Mouse (Mus musculus): ENCODE data around the gene 1700013H16Rik. TPM values are rescaled to one million over a fixed set of nuclear protein-coding genes. Genes with fewer than 3 reads are reported as not detected.
"Not testable (repeated sequence)": the region's sequence is repeated elsewhere in the genome, so short reads cannot be mapped to it uniquely, and the experiment has no call there.

Gene 1700013H16Rik
- polyA plus RNA-seq (2016; fragmentation: Nextera tagmentation; extraction: Ambion mirVana): not detected in 2 replicates

DNA sequence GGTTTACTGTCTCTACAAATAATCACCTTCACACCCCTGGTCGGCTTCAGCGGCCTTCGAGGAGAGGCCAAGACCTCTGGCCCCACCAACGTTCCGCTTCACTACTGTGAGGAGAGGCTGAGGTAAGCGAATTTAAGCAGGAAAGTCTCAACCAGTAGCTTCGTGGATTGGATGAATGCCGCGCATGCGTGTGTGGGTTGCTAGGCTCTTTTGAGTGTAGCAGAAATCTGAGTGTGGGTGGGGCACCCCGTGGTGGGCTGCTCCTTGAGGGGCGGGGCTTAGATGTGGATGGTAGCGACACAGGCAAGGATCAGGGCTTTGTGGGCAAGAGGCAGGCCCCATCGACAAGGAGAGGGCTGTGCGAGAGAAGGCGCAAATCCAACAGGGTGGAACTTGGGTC lies at the start of gene 1700013H16Rik:
1700013H16Rik (minus strand) TSS at position 96 of the 400 bp plus-strand sequence.
- 92% methylated on average over 16 of the region's 16 CpGs for WGBS
- no peak within 1 kb of the TSS for H3K27ac ChIP-seq

DNA sequence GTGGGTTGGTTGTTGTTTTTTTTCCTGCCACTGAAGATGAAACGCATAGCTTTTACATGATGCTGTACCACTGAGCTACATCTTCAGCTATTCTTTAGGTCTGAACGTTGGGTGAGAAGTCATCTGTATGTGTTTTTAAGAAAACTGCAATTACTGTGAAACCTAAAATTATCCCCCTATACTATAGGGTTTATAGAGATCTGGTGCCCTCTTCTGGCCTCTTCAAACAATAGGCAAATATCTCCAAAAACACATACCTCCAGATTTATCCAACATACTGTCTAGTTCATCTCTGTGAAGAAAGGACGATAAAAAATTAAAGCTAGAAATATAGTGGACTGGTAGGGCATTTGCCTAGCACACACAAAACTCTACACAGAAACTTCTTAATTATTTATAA lies 41.4 kb upstream of the 1700013H16Rik start:
- no peak overlapping the region for H3K4me2 ChIP-seq (replicated peaks)
- H3K9ac ChIP-seq: no peak overlapping the region
- H3K4me1 ChIP-seq: no peaks in the 10 kb centered on the region
- 48% methylated on average over 3 of the region's 3 CpGs for WGBS
- no peak overlapping the region for H3K4me3 ChIP-seq
- no peaks in the 10 kb centered on the region for H3K36me3 ChIP-seq
- H3K9me3 ChIP-seq: no peaks in the 10 kb centered on the region
- no peaks in the 10 kb centered on the region for H3K27me3 ChIP-seq
- H3K27ac ChIP-seq: no peak overlapping the region
- ATAC-seq (ENCODE audit: insufficient number of reproducible peaks, insufficient read depth, low FRiP score, low TSS enrichment): no peak

More for the DNA sequence above, at the start of gene 1700013H16Rik:
- H3K9me3 ChIP-seq: 0 out of 2 replicates have a peak, but pooled peaks cover 3% of the 10 kb centered on the region
- H3K36me3 ChIP-seq: no peaks in the 10 kb centered on the region
- no peak for ATAC-seq (ENCODE audit: insufficient number of reproducible peaks, insufficient read depth, low FRiP score, low TSS enrichment)
- H3K4me1 ChIP-seq: no peaks in the 10 kb centered on the region
- no peak within 1 kb of the TSS for H3K4me2 ChIP-seq (replicated peaks)
- no peak within 1 kb of the TSS for H3K9ac ChIP-seq
- H3K27me3 ChIP-seq: no peaks in the 10 kb centered on the region
- H3K4me3 ChIP-seq: no peak within 1 kb of the TSS

DNA sequence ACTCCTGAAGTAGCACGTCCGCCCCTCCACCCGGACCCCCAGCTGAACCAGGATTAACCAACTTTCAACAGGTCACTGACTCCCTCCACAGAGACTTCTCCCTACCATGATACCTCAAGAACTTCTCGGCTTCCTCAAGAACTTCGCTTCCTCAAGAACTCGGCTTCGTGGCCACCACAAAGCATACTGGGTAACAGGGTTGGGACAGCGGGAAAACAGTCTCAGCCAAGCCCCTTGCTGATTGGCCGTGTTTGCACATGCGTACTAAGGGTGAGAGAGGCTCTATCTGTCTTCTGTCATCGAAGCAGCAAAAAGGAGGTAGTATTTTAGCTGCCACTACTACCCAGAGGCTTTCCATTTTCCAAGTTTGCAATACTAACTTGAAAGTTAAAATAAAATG lies 39.9 kb upstream of the 1700013H16Rik start, which contains the start of gene Xlr:
Xlr (minus strand) TSS at position 188 of the 400 bp plus-strand sequence.
- not testable (repeated sequence) for H3K9me3 ChIP-seq; H3K27me3 ChIP-seq; H3K27ac ChIP-seq; H3K9ac ChIP-seq; H3K4me1 ChIP-seq; H3K4me3 ChIP-seq; H3K36me3 ChIP-seq; ATAC-seq (ENCODE audit: insufficient number of reproducible peaks, insufficient read depth, low FRiP score, low TSS enrichment); H3K4me2 ChIP-seq (replicated peaks)
- 79% methylated on average over 11 of the region's 11 CpGs for WGBS

DNA sequence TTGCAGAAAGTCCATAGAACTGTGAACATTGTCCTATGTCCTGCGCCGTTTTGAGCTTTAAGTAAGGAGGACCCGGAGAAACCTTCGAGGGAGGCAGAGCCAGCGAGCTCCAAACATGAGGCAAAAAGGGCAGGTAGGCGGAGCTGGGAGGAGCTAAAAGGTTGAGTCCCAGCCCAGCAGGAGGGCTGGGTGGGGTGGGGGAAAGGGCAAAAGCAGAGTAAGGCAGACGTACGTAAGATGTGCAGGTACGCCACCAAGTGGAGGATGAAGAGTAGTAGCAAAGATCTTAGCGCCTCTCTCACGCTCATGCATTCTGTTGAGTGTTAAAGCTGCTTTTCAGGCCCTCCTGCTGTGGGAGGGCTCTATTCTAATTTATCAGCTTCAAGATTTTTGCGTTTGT lies 18.6 kb upstream of the 1700013H16Rik start, which contains the start of gene Zfp36l3:
Zfp36l3 (minus strand) TSS at position 119 of the 400 bp plus-strand sequence.
- Histone ChIP-seq H3K9ac (no peak within 1 kb of the TSS), H3K27ac (no peak within 1 kb of the TSS), H3K27me3 (no peaks in the 10 kb centered on the region), H3K36me3 (no peaks in the 10 kb centered on the region), H3K9me3 (no peaks in the 10 kb centered on the region), H3K4me1 (no peaks in the 10 kb centered on the region), H3K4me3 (no peak within 1 kb of the TSS), H3K4me2 (replicated peaks) (no peak within 1 kb of the TSS)
- 88% methylated on average over 12 of the region's 12 CpGs for WGBS
- no peak for ATAC-seq (ENCODE audit: insufficient number of reproducible peaks, insufficient read depth, low FRiP score, low TSS enrichment)

DNA sequence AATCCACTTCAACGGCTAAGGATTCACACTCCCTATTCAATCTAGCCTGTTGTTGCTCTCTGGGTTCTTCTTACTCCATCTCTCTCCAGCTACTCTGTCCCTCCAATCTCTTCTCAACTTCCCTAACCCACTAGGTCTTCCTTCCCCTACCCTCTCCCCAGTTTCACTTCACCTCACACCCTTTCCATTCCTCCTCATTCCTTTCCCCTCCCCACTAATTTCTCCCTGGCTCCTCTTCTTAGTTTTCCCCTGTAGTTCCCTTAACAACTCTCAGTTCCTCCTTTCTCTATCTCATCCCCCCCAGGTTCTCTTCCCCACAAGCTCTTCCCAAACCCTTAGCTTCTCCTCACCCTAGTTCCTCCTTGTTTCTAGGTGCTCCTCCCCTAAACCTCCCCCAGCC lies 4.8 kb downstream of the 1700013H16Rik start:
- 83% methylated on average over 1 of the region's 1 CpGs for WGBS
- H3K9me3 ChIP-seq: 0 out of 2 replicates have a peak, but pooled peaks cover 3% of the 10 kb centered on the region
- no peaks in the 10 kb centered on the region for H3K27me3 ChIP-seq
- no peak overlapping the region for H3K27ac ChIP-seq
- no peaks in the 10 kb centered on the region for H3K4me1 ChIP-seq
- ATAC-seq (ENCODE audit: insufficient number of reproducible peaks, insufficient read depth, low FRiP score, low TSS enrichment): no peak
- H3K4me2 ChIP-seq (replicated peaks): no peak overlapping the region
- H3K4me3 ChIP-seq: no peak overlapping the region
- no peaks in the 10 kb centered on the region for H3K36me3 ChIP-seq
- no peak overlapping the region for H3K9ac ChIP-seq

DNA sequence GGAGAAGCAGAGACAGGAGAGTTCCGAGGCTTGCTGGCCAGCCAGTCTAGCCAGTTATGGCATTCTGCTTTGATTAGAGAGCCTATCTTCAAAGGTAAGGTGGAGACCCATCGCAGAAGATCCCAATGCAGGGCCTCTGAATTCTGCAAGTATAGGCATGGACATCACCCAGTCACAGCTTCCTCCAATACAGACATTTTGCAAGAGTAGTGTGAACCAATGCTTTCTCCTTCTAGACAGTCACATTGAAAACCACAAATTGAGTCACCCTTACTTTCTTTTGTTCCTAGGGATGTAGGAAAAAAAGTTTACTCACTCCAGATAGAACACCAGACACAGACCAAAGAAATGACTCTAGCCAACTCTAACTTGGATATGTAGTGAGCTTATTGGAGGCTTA lies 28.7 kb downstream of the 1700013H16Rik start:
- H3K4me3 ChIP-seq: no peak overlapping the region
- no peaks in the 10 kb centered on the region for H3K9me3 ChIP-seq
- 89% methylated on average over 2 of the region's 2 CpGs for WGBS
- no peaks in the 10 kb centered on the region for H3K36me3 ChIP-seq
- H3K27ac ChIP-seq: no peak overlapping the region
- no peak for ATAC-seq (ENCODE audit: insufficient number of reproducible peaks, insufficient read depth, low FRiP score, low TSS enrichment)
- no peaks in the 10 kb centered on the region for H3K27me3 ChIP-seq
- H3K9ac ChIP-seq: no peak overlapping the region
- no peaks in the 10 kb centered on the region for H3K4me1 ChIP-seq
- H3K4me2 ChIP-seq (replicated peaks): no peak overlapping the region

DNA sequence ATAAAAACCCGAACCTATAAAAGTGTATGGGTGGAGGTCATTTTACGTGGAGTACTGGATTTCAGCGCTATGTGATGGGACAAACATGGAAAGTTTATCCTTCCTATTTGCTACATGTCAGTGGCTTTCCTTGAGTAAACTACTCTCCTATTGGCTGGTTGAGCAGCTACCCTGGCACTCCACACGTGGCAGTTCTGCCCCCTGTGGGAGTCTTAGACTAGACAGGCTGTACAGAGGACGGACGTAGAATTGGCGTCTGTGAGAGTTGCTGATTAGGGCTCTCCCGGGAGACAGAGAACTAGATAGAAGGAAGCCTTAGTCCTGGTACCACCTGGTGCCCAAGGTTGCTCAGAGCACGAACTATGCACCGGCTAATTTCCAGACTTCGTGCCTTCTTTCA lies 33.0 kb downstream of the 1700013H16Rik start, which contains the start of gene 4930502E18Rik:
4930502E18Rik (plus strand) TSS at position 231 of the 400 bp plus-strand sequence.
- Histone ChIP-seq H3K4me2 (replicated peaks) (no peak within 1 kb of the TSS), H3K27me3 (no peaks in the 10 kb centered on the region), H3K4me1 (no peaks in the 10 kb centered on the region), H3K27ac (no peak within 1 kb of the TSS), H3K4me3 (no peak within 1 kb of the TSS), H3K9ac (no peak within 1 kb of the TSS), H3K36me3 (no peaks in the 10 kb centered on the region), H3K9me3 (no peaks in the 10 kb centered on the region)
- ATAC-seq (ENCODE audit: insufficient number of reproducible peaks, insufficient read depth, low FRiP score, low TSS enrichment): no peak
- 78% methylated on average over 11 of the region's 11 CpGs for WGBS

DNA sequence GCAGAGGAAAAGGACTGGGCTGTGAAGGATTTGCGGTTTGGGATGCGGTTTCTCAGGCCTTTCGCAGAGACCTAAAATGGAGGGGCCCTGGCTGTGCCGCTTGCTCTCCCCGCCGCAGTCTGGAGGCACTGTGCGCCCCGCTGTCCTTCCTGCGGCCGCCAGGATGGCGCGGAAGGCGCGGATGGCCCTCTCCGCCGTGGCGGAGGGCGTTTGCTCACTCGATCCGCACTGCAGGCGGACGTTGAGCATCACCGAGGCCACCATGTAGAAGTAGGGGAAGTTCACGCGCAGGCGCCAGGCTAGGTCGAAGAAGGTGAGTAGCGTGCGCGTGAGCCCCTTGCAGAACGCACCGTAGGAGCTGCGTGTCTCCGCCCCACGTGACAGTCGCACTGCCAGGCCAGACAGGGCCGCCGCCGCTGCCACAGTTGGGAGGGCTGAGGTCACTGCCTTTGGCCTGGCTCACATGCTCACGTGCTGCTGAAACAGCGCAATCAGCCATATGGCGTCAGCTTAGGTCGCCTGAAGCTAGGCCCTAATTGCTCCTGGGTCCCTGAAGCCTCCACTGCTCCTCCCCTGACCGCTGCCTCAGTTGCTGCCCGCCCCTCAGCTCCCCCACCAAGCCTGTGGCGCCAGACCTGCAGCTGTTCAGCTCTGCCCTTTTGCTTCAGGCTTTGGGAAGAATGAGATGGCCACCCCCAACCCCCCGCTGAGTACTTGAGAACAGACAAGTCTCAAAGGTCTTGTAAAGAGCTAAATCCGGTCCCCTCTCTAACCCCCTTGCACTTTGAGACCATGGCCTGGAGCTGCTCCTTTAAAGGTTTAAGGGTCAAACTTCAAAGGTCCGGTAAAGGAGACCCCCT lies 41.1 kb downstream of the 1700013H16Rik start:
- Histone ChIP-seq H3K9me3 (no peaks in the 10 kb centered on the region), H3K4me1 (no peaks in the 10 kb centered on the region), H3K27me3 (no peaks in the 10 kb centered on the region), H3K4me3 (peak overlapping the region; percentile 27), H3K4me2 (replicated peaks) (peak overlapping the region; percentile 50), H3K36me3 (no peaks in the 10 kb centered on the region), H3K27ac (no peak overlapping the region), H3K9ac (no peak overlapping the region)
- peak; percentile 76 for ATAC-seq (ENCODE audit: insufficient number of reproducible peaks, insufficient read depth, low FRiP score, low TSS enrichment)
- 24% methylated on average over 49 of the region's 49 CpGs for WGBS

DNA sequence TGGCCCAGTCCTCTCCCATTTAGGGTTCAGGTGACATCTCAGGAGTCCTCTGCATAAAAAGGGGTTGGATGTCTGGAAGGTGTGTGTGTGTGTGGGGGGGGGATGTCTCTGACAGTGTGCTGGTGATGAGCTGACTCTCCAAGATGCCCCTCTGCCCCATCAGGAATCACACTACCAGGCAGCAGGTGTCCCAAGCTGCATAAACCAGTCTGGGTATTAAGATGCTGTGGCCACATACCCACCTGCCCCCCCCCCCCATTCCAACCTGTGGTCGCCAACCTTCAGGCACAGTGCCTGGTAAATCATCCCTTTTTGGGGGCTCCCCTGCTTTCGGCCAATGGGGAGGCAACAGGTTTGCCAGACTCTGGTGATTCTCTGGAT lies 41.7 kb downstream of the 1700013H16Rik start:
- Histone ChIP-seq H3K36me3 (no peaks in the 10 kb centered on the region), H3K9ac (no peak overlapping the region), H3K4me3 (peak overlapping the region; percentile 27), H3K4me2 (replicated peaks) (peak overlapping the region; percentile 50), H3K4me1 (no peaks in the 10 kb centered on the region), H3K9me3 (no peaks in the 10 kb centered on the region), H3K27me3 (no peaks in the 10 kb centered on the region), H3K27ac (no peak overlapping the region)
- ATAC-seq (ENCODE audit: insufficient number of reproducible peaks, insufficient read depth, low FRiP score, low TSS enrichment): no peak
- 43% methylated on average over 2 of the region's 2 CpGs for WGBS

DNA sequence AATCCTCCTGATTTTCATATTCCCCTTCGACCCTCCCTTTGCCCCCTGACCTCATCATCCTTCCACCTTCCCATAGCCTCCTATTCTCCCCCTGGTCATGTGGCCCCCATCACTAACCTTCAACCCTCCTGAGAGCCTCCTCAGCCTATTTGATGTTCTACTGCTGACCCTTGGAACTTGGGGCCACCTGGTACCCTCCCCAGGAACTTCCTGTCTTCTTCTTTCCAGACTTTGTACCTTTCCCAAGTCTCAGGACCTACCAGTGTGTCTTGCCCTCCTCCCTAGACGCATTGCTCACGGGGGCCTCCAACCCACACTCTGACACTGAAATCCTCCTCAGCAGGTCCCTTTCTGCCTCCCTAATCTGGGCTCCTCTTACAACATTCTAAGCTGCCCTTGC lies 55.0 kb downstream of the 1700013H16Rik start:
- ATAC-seq (ENCODE audit: insufficient number of reproducible peaks, insufficient read depth, low FRiP score, low TSS enrichment): no peak
- H3K4me1 ChIP-seq: no peaks in the 10 kb centered on the region
- no peak overlapping the region for H3K4me2 ChIP-seq (replicated peaks)
- H3K4me3 ChIP-seq: no peak overlapping the region
- H3K27ac ChIP-seq: no peak overlapping the region
- no peaks in the 10 kb centered on the region for H3K27me3 ChIP-seq
- no peak overlapping the region for H3K9ac ChIP-seq
- H3K36me3 ChIP-seq: no peaks in the 10 kb centered on the region
- 60% methylated on average over 3 of the region's 3 CpGs for WGBS
- H3K9me3 ChIP-seq: no peaks in the 10 kb centered on the region

DNA sequence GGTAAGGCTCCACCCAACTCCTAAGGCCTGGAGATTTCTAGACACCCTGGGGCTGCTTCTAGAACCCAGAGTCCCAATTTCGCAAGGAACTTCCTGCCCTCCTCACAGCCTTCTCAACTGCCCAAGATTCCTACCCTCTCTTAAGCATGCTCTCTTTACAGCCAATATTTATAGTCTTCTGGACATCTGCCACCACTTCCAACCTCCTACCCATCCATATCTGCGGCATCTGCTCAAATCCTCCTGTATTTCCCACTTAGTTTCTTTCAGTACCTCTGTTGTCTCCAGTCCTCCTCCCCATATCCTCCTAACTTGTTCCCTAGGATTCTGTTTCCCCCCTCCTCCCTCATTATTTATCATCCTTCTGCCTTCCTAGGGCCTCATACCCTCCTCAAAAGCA lies 58.4 kb downstream of the 1700013H16Rik start:
- H3K9me3 ChIP-seq: no peaks in the 10 kb centered on the region
- no peaks in the 10 kb centered on the region for H3K27me3 ChIP-seq
- no peaks in the 10 kb centered on the region for H3K4me1 ChIP-seq
- no peak for ATAC-seq (ENCODE audit: insufficient number of reproducible peaks, insufficient read depth, low FRiP score, low TSS enrichment)
- no peak overlapping the region for H3K4me3 ChIP-seq
- no peak overlapping the region for H3K9ac ChIP-seq
- no peaks in the 10 kb centered on the region for H3K36me3 ChIP-seq
- WGBS: 86% methylated on average over 2 of the region's 2 CpGs
- no peak overlapping the region for H3K27ac ChIP-seq
- H3K4me2 ChIP-seq (replicated peaks): no peak overlapping the region
